Mouse (Mus musculus): Measurements from ENCODE around the gene Tfb2m. TPM values are rescaled to one million over a fixed set of nuclear protein-coding genes. Genes with fewer than 3 reads are reported as not detected.

The Tfb2m gene
- 23.3 and 23.4 TPM in 2 replicates for polyA plus RNA-seq (2012; rRNA removed)

DNA sequence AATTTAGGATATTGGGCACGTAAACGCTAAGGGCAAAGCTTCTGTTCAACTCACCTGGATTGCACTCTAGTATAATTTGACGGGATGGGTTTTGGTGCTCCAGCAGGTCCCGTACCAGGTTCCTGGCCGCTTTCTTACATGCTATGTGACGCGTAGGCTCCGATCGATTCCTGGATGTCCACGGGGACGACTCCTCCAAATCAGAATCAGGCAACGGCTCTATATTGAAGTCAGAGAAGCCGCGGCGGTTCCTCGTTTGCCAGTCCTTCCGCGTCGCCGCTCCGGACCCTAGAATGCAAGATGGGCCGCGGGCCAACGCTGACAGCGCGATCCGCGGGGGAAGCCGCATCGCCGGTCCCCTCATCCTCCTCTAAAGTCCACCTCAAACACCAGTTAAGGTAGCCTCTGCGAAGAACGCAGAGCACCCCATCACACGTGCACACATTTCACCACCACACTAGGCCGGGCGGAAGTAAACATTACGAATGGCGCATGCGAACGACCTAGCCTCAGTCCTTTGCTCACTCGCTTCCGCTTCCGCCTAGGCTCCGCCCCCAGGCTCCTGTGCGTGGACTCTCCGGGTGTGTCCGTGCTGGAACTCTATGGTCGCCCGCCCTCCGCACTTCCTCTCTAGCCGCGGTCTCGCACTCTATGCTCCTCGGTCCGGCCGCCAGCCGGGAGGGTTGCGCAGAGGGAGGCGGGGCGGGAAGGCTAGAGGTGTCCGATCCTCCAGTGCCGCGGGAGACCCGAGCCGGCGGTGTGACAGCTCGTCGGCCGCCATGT is at the start of gene Tfb2m, which contains the start of gene Cnst:
TSS of gene Tfb2m (minus strand) at position 500 of the 783 bp plus-strand sequence.
TSS of gene Cnst (plus strand) at position 603 of the 783 bp plus-strand sequence.

GRCm38 (mm10) chr1:179517713-179518465 is 28.2 kb downstream of the Tfb2m start, which contains the start of gene Smyd3:
Gene Smyd3, minus strand, starts transcription at chr1:179518041.

Other genes with a start within 250 kb of the Tfb2m start
- gene Smyd3, start 28.2 kb downstream of the Tfb2m start, polyA plus RNA-seq (2012; rRNA removed): 15.1 and 15.3 TPM in 2 replicates
- 26.4 and 27.7 TPM in 2 replicates for gene Cnst, start 103 bp upstream of the Tfb2m start, polyA plus RNA-seq (2012; rRNA removed)
- 97.7 and 109 TPM in 2 replicates for gene Sccpdh, start 121.9 kb upstream of the Tfb2m start, polyA plus RNA-seq (2012; rRNA removed)
- 0.06 and 0.11 TPM in 2 replicates for gene Kif28, start 199.0 kb upstream of the Tfb2m start, polyA plus RNA-seq (2012; rRNA removed)

Measured in central nervous system, embryonic 18 days (tissue).